Mouse (Mus musculus): ENCODE measurements around the gene Mrpl33. TPM values are rescaled to one million over a fixed set of nuclear protein-coding genes. Genes with fewer than 3 reads are reported as not detected.
A peak's percentile ranks its signal among the peaks of the same experiment; 100 is the strongest.

The Mrpl33 gene
- polyA plus RNA-seq, 1 experiment from 2014 or later, result 246 TPM

- Histone ChIP-seq H3K4me2 (ENCODE audit: low read depth, low read length) (no peak overlapping the region), H3K4me3 (ENCODE audit: low read depth, low read length) (no peak overlapping the region), H3K27me3 (ENCODE audit: control insufficient read depth, insufficient read depth, low read length) (no peaks in the 10 kb centered on the region), H3K27ac (replicated peaks; ENCODE audit: low read depth, low read length) (no peak overlapping the region), H3K4me1 (ENCODE audit: control insufficient read depth, insufficient read depth, low read length) (no peaks in the 10 kb centered on the region; the same call in 1 of the 2 replicates), H3K9me3 (replicated peaks; ENCODE audit: control insufficient read depth, low read length) (no peaks in the 10 kb centered on the region), H3K36me3 (replicated peaks; ENCODE audit: control insufficient read depth, insufficient read depth, low read depth, low read length) (no peaks in the 10 kb centered on the region), H3K9ac (replicated peaks; ENCODE audit: low read length) (no peak overlapping the region)
- DNase-seq (ENCODE audit: low spot score) (no peak), ATAC-seq (replicated peaks; ENCODE audit: insufficient number of reproducible peaks, low FRiP score, low TSS enrichment, low read depth) (no peak)
- WGBS, result 72% methylated on average over 1 of the region's 1 CpGs
These were observed 14.5 kb downstream of the Mrpl33 start for GRCm38 (mm10) chr5:31611186-31611585.

DNA sequence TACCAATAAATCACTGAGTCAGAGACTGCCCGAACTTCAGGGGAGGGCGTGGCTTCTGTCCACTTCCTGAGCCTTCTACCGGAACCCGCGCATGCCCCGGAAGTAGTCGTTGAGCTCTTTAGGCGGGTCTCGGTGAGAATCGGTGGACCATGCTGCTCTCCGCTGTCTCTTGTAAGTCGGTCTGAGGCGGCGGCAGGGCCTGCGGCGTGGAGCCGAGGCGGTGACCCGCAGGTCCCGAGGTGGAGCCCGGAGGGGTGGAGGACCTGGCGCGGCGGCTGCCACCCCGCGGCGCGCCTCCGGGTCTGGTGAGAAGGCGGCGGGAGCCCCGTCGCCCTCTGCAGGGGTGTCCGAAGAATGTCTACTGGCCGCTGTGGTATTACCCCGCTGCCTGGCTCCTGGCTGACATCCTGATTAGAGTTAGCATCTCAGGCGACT is 17.1 kb downstream of the Mrpl33 start:
- H3K36me3 ChIP-seq (replicated peaks; ENCODE audit: control insufficient read depth, insufficient read depth, low read depth, low read length), result peaks cover 4% of the 10 kb centered on the region; the same call in 1 of the 2 replicates
- H3K9me3 ChIP-seq (replicated peaks; ENCODE audit: control insufficient read depth, low read length), result no peaks in the 10 kb centered on the region
- no peaks in the 10 kb centered on the region for H3K27me3 ChIP-seq (ENCODE audit: control insufficient read depth, insufficient read depth, low read length)
- peak overlapping the region; percentile 81 for H3K4me3 ChIP-seq (ENCODE audit: low read depth, low read length)
- ATAC-seq (replicated peaks; ENCODE audit: insufficient number of reproducible peaks, low FRiP score, low TSS enrichment, low read depth) (peak; percentile 85), DNase-seq (ENCODE audit: low spot score) (peak; percentile 92)
- WGBS, result 0% methylated on average over 37 of the region's 37 CpGs
- H3K27ac ChIP-seq (replicated peaks; ENCODE audit: low read depth, low read length), result peak overlapping the region; percentile 73; the same call in 1 of the 2 replicates
- peak overlapping the region; percentile 86 for H3K9ac ChIP-seq (replicated peaks; ENCODE audit: low read length)
- no peaks in the 10 kb centered on the region; the same call in 1 of the 2 replicates for H3K4me1 ChIP-seq (ENCODE audit: control insufficient read depth, insufficient read depth, low read length)
- H3K4me2 ChIP-seq (ENCODE audit: low read depth, low read length), result peak overlapping the region; percentile 56

GRCm38 (mm10) chr5:31614339-31615025 is 17.7 kb downstream of the Mrpl33 start:
- no peaks in the 10 kb centered on the region; the same call in 1 of the 2 replicates for H3K4me1 ChIP-seq (ENCODE audit: control insufficient read depth, insufficient read depth, low read length)
- H3K9ac ChIP-seq (replicated peaks; ENCODE audit: low read length), result peak overlapping the region; percentile 86
- no peak for DNase-seq (ENCODE audit: low spot score)
- H3K36me3 ChIP-seq (replicated peaks; ENCODE audit: control insufficient read depth, insufficient read depth, low read depth, low read length), result peaks cover 4% of the 10 kb centered on the region; the same call in 1 of the 2 replicates
- WGBS, result 50% methylated on average over 6 of the region's 6 CpGs
- no peak overlapping the region for H3K27ac ChIP-seq (replicated peaks; ENCODE audit: low read depth, low read length)
- peak overlapping the region; percentile 81 for H3K4me3 ChIP-seq (ENCODE audit: low read depth, low read length)
- H3K4me2 ChIP-seq (ENCODE audit: low read depth, low read length), result peak overlapping the region; percentile 56
- ATAC-seq (replicated peaks; ENCODE audit: insufficient number of reproducible peaks, low FRiP score, low TSS enrichment, low read depth), result no peak
- no peaks in the 10 kb centered on the region for H3K9me3 ChIP-seq (replicated peaks; ENCODE audit: control insufficient read depth, low read length)
- H3K27me3 ChIP-seq (ENCODE audit: control insufficient read depth, insufficient read depth, low read length), result no peaks in the 10 kb centered on the region

DNA sequence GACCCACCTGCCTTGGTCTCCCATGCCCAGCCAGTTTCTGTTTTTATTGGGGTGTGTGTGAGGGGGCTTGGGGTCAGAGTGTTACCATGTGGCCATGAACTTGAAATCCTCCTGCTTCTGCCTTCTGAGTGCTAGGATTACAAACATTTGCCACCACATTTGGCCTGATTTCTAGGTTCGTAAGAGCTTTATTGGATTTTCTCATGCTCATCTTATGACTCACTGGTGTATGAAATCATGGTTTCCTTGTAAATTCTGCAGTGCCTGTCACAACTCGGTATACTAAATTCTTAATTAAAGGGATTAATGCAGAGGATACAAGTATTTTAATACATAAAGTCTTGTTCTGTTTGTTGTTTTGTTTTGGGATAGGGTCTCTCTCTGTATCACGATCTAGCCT is 23.6 kb downstream of the Mrpl33 start:
- DNase-seq (ENCODE audit: low spot score) (no peak), ATAC-seq (replicated peaks; ENCODE audit: insufficient number of reproducible peaks, low FRiP score, low TSS enrichment, low read depth) (no peak)
- Histone ChIP-seq H3K27me3 (ENCODE audit: control insufficient read depth, insufficient read depth, low read length) (no peaks in the 10 kb centered on the region), H3K4me3 (ENCODE audit: low read depth, low read length) (no peak overlapping the region), H3K9ac (replicated peaks; ENCODE audit: low read length) (no peak overlapping the region), H3K9me3 (replicated peaks; ENCODE audit: control insufficient read depth, low read length) (no peaks in the 10 kb centered on the region), H3K4me2 (ENCODE audit: low read depth, low read length) (no peak overlapping the region), H3K4me1 (ENCODE audit: control insufficient read depth, insufficient read depth, low read length) (no peaks in the 10 kb centered on the region), H3K27ac (replicated peaks; ENCODE audit: low read depth, low read length) (no peak overlapping the region), H3K36me3 (replicated peaks; ENCODE audit: control insufficient read depth, insufficient read depth, low read depth, low read length) (peaks cover 12% of the 10 kb centered on the region; the same call in 1 of the 2 replicates)
- 96% methylated on average over 3 of the region's 3 CpGs for WGBS

DNA sequence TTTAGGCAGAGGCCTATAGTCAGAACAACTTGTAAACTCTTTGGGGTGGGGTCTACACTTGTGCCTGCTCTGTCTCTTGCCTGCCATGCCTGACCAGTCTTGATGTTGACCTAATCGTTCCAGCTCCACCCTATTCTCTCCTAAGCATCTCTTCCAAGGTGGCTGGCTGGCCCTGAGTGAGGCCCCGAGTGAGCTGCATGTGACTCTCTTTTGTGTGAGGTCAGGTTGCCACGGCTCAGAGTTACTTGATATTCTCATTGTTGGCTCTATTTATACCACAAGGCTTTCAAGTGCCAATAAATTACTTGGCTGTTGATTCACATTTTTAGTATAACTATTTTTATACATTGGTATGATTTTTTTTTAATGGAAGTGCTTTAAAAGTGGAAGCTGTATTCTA is 30.4 kb downstream of the Mrpl33 start:
- 43% methylated on average over 3 of the region's 3 CpGs for WGBS
- Histone ChIP-seq H3K27ac (replicated peaks; ENCODE audit: low read depth, low read length) (no peak overlapping the region), H3K9me3 (replicated peaks; ENCODE audit: control insufficient read depth, low read length) (no peaks in the 10 kb centered on the region), H3K36me3 (replicated peaks; ENCODE audit: control insufficient read depth, insufficient read depth, low read depth, low read length) (peaks cover 3% of the 10 kb centered on the region; the same call in 1 of the 2 replicates), H3K4me1 (ENCODE audit: control insufficient read depth, insufficient read depth, low read length) (no peaks in the 10 kb centered on the region), H3K9ac (replicated peaks; ENCODE audit: low read length) (no peak overlapping the region), H3K4me2 (ENCODE audit: low read depth, low read length) (no peak overlapping the region), H3K27me3 (ENCODE audit: control insufficient read depth, insufficient read depth, low read length) (no peaks in the 10 kb centered on the region), H3K4me3 (ENCODE audit: low read depth, low read length) (no peak overlapping the region)
- ATAC-seq (replicated peaks; ENCODE audit: insufficient number of reproducible peaks, low FRiP score, low TSS enrichment, low read depth) (no peak), DNase-seq (ENCODE audit: low spot score) (no peak)

DNA sequence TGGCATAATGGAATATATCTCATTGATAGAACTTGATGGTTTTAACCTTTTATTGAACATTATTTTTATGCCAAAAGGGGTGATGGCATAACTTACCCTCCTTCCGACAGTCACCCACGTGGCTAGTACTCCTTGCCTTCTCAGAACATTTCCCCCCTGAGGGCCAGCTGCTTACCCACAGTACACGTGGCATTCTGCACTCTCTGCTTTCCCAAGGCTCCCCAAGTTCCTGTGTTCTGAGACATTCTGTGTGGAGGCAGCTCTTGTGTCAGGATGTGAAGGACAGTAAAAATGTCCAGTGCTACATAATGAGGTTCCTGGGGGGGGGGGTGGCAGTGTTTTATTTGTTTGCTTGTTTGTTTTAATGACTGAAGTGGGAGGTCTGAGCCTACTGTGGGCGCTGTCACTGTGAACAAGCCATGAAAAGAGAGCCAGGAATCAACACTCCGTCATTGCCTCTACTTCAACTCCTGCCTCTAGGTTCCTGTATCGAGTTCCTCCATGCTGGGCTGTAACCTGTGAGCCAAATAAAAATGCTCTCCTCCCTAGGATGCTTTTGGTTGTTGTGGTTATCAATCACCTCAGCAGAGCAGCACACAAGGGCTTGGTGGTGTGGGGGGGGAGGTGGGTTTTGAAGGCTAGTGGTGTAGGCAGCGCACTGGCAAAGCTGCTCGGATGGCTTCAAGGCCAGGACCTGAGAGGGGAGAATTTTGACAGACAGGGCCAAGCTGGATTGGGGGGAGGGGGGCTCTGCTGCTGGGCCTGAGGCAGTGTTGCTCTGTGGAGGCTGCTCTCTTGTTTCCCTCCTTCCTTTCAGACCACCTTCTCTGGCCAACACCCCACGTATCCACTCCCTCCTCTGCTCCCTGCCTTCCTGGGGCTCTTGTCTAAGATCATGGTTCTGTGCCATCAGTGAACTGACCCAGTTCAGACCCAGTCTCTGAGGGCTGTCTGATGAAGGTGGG is 31.1 kb downstream of the Mrpl33 start:
- H3K27me3 ChIP-seq (ENCODE audit: control insufficient read depth, insufficient read depth, low read length), result no peaks in the 10 kb centered on the region
- H3K9ac ChIP-seq (replicated peaks; ENCODE audit: low read length), result no peak overlapping the region
- no peak overlapping the region for H3K4me3 ChIP-seq (ENCODE audit: low read depth, low read length)
- no peaks in the 10 kb centered on the region for H3K9me3 ChIP-seq (replicated peaks; ENCODE audit: control insufficient read depth, low read length)
- ATAC-seq (replicated peaks; ENCODE audit: insufficient number of reproducible peaks, low FRiP score, low TSS enrichment, low read depth) (no peak), DNase-seq (ENCODE audit: low spot score) (no peak)
- H3K36me3 ChIP-seq (replicated peaks; ENCODE audit: control insufficient read depth, insufficient read depth, low read depth, low read length), result no peaks in the 10 kb centered on the region
- H3K4me2 ChIP-seq (ENCODE audit: low read depth, low read length), result no peak overlapping the region
- WGBS, result 66% methylated on average over 8 of the region's 9 CpGs
- H3K27ac ChIP-seq (replicated peaks; ENCODE audit: low read depth, low read length), result no peak overlapping the region
- H3K4me1 ChIP-seq (ENCODE audit: control insufficient read depth, insufficient read depth, low read length), result no peaks in the 10 kb centered on the region

- Histone ChIP-seq H3K4me1 (ENCODE audit: control insufficient read depth, insufficient read depth, low read length) (no peaks in the 10 kb centered on the region), H3K27ac (replicated peaks; ENCODE audit: low read depth, low read length) (no peak overlapping the region), H3K9ac (replicated peaks; ENCODE audit: low read length) (no peak overlapping the region), H3K36me3 (replicated peaks; ENCODE audit: control insufficient read depth, insufficient read depth, low read depth, low read length) (no peaks in the 10 kb centered on the region), H3K9me3 (replicated peaks; ENCODE audit: control insufficient read depth, low read length) (no peaks in the 10 kb centered on the region), H3K4me3 (ENCODE audit: low read depth, low read length) (no peak overlapping the region), H3K4me2 (ENCODE audit: low read depth, low read length) (no peak overlapping the region), H3K27me3 (ENCODE audit: control insufficient read depth, insufficient read depth, low read length) (no peaks in the 10 kb centered on the region)
- ATAC-seq (replicated peaks; ENCODE audit: insufficient number of reproducible peaks, low FRiP score, low TSS enrichment, low read depth) (no peak), DNase-seq (ENCODE audit: low spot score) (no peak)
- WGBS, result 87% methylated on average over 8 of the region's 8 CpGs
These were observed 31.8 kb downstream of the Mrpl33 start for GRCm38 (mm10) chr5:31628555-31628954.
